Mouse (Mus musculus) ES-Bruce4 (cell line): Measurements from ENCODE around the gene Foxn4.

ENCODE experiments used
- CTCF ChIP-seq: IDR thresholded peaks from one replicate; pipeline ENCODE4 v1.8.1; 2011; ENCODE audit warnings: low read depth, low read length
- EP300 ChIP-seq: IDR thresholded peaks from 2 replicates; pipeline ENCODE4 v1.6.1; 2011; ENCODE audit warnings: low read depth, low read length; ENCODE audit not compliant: insufficient read depth
- POLR2A ChIP-seq: IDR thresholded peaks from one replicate; pipeline ENCODE4 v1.8.1; 2011; ENCODE audit warnings: low read length; ENCODE audit not compliant: insufficient read depth

DNA sequence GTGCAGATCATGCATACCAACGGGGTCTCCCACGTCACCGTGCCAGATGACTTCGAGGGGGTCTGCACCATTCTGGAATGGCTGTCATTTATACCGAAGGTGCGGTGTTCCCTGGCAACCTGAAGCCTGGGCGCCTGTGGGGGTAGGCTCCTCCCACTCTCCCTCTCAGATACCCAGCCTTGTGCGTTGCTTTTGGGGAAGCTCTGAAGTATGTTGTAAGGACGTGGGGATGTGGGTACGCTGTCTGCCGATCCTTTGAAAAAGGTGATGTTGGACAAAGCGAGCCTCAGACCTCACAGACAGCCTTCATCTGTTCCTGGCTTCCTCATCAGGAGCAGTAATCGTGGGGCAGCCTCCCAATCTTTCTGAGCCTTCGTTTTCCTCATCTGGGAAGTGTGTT lies 33.9 kb downstream of the Foxn4 start:
- TF ChIP-seq EP300 (no peak), CTCF (no peak), POLR2A (no peak)
